Mouse (Mus musculus) left cerebral cortex, postnatal 25 days (tissue): ENCODE data around the gene Reep3. TPM values are rescaled to one million over a fixed set of nuclear protein-coding genes. Genes with fewer than 3 reads are reported as not detected.
A peak's percentile ranks its signal among the peaks of the same experiment; 100 is the strongest.

Experiments
- DNase-seq, 2 experiments: peaks; one replicate each; pipeline ENCODE4 v3.0.0; 2022; ENCODE audit warnings: low spot score in 2 of 2, mixed read lengths in 1 of 2
- intact Hi-C: fragments of 180-260 bp; cut with DNase I; formaldehyde crosslinking; loops from one replicate; pipeline ENCODE4 v1.15.1; 2025
- total RNA-seq, 2 experiments: library from RNA; stranded (reverse); gene quantifications; 2 replicates each; pipeline ENCODE4 v1.2.3; 2021

The Reep3 gene
- total RNA-seq, 2 experiments from 2014 or later, result 18.9 to 21.3 TPM

DNA sequence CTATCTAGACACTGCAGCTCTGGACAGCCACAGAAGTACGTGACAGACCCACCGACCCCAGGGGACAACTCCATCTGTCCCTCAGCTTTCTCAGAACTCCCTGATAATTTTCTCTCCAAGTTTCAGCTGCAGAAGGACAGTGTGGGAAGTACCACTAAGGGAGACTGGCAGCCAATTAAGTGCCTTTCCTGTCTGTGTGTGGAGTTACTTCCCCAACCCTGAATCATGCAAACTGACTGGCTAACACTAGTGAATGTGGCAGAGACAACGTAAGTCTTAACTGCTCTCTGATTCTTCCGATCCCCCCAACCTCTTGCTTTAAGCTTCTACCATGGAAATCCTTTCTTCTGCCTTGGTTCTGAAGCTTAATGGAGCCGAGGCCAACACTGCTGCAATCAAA is 60.6 kb downstream of the Reep3 start:
- no peak for DNase-seq
- intact Hi-C loops, result no loop called here

DNA sequence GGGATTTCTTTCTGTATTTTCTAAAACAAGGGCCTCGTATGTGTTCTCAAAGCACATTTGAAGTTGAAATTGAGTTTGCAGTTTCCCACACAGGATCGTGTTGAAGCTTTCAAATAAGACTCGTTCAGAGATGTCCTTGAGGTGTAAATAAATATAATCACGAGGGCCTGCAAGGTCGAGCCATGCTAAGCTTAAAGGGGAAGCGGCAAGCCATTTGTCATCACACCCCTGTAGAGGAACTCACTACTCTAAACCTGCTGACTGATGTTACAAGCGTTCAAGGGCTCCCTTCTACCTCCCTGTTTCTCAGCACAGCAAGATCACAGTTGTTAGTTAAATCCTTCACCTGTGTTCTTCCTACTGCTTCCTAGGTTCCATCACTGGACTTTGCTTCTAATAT is 65.6 kb downstream of the Reep3 start:
- no peak for DNase-seq
- intact Hi-C loops, result no loop called here

DNA sequence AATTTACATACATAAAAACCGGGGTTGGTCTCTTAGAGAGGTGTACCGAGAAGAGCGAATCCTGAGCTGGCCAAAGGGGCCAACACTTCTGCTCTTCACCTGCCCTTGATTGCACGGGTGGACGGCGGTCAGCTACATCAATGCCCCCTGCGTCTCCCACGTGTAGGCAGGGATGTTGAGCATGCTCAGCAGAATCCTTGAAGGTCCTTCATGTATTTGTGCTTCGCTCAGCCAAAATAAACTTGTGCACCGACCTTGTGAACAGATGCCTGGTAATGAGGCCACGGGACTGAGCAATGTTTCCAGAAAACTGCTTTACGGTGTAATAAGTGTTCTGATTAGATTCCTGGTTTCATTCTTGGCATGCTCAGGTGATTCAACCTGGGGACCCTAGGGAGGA is 67.4 kb downstream of the Reep3 start:
- intact Hi-C loops, result no loop called here
- no peak for DNase-seq

DNA sequence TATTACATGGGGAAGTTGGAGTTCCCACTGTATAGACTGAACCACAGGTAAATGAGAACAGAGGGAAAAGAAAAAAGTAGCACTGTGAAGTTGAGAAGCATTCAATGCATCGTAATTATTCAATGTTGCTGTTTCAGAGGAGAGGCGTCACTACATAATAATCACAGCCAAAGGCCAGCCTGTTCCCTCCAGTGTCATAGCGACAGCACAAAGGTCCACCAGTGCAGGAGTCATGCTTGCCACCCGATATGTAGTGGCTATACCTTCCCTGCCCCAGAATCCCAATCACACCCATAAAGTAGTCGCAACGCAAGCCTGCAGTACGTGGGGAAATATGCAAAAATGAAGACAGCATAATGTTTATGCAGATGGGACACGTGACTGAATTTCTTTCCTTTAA is 70.4 kb downstream of the Reep3 start:
- DNase-seq, result no peak
- intact Hi-C loops, result no loop called here

DNA sequence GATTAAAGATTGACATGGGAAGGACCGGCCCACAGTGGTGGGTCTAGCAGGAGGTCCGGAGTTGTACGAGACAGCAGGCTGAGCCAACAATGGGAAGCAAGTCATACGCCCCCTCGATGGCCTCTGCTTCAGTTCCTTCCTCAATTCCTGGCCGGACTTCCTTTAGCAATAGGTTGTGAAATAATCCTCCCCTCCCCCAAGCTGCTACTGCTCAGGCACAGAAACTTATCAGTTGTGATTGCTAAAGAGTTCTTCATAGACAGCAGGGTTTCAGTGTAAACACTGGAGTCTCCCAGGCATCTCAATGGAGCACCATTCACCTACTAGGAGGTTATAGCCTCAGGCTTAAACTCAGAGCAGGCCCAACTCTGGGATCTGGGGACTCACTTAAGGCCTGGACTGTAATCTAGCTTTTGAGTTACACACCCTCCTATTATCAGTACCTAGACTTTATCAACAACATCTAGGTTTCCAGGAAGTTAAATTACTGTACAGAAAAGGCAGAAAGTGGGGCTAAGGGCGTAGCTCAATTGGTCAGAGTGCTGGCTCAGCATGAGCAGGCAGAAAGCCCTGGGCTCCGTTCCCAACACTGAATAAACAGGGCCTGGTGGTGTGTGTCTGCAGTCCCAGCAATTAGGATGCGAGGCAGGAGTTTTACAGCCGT is 71.0 kb downstream of the Reep3 start:
- peak; percentile 45 to 62 for DNase-seq
- intact Hi-C loops, result no loop called here

DNA sequence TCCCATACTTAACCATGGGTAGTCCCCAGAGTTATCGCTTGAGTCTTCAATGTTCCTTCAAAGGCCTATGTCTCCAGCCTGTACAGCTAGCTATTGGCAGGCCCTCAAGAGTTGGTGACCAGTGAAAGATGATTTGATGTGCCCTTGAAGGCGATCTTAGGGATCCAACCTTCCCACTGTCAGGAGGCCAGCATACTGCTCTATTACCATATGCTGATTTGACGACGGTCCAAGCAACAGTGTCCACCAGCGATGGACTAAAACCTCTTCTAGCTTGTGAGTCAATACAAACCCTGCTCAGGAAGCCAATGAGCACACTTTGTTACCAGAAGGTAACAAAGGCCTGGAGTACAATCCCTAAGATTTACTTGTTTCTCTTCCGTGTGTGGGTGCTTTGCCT is 72.4 kb downstream of the Reep3 start:
- DNase-seq, result no peak
- intact Hi-C loops, result no loop called here

DNA sequence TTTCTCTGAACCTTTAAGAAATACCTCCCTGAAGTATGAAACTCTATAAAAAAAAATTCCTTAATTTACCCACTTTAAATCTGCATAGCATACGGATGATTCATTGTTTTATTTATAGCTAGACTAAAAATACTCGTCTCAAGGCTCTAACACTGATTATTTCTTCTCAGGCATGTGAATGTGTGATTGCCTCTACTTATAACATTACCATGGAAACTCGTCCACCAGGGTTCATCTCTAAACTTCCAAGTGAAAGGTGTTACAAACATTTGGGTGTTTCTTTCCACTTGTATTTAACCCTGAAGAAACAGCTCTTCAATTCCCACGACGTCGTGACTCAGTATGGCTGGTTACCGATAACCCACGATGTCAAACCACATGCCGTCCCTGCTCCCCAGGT is 73.7 kb downstream of the Reep3 start:
- DNase-seq, result peak in 1 of 2 experiments; percentile 76
- intact Hi-C loops, result no loop called here

DNA sequence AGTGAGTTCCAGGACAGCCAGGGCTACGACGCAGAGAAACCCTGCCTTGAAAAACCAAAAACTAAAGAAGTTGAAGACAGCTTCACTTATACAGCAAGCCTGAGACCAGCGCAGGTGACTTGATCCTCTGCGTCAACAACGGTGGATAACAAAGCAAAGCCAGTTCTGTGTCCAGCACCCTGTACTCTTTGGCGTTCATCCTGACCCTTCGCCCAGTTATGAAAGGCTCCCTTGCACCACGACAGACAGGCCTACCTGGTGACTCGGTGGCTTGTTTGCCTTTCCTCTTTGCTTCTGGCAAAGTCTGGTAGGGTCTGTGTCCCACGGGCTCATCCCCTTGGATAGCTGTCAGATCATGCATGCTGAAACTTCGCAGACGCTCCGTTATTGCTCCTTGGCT is 75.3 kb downstream of the Reep3 start:
- intact Hi-C loops, result no loop called here
- DNase-seq, result no peak

DNA sequence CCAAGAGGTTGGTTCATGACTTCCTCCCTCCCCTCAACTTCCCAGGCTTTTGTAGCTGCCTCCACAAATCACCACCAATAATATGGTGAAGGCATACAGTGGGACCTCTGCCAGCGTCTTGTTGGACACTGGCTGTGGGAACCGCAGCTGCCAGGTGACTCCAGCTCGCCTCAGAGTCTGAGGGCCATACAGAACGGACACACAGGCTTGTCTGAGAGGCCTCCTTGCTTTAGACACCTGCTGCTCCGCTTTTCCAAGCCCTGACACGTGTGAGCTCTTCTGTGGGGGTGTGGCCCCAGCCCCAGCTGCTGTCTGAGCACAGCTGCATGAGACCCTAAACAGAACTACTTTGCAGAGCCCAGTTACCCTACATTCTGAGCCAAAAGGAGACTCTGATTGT is 77.9 kb downstream of the Reep3 start:
- DNase-seq, result no peak
- intact Hi-C loops, result no loop called here

DNA sequence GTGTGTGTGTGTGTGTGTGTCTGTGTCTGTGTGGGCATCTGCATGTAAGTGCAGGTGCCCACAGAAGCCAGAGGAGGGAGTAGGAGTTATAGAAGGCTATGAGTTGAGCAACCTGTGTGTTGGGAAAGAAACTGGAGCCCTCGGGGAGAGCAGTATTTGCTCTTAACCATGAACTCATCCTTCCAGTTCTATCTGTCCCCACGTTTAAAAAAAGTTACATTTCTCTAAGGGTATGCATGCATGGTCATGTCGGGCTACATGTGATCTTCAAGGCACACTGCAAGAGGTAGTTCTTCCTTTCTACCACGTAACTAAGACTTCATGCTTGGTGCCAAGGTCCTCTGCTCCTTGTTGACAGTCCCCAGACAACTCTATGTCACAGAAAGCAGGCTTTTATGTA is 78.9 kb downstream of the Reep3 start:
- intact Hi-C loops, result no loop called here

DNA sequence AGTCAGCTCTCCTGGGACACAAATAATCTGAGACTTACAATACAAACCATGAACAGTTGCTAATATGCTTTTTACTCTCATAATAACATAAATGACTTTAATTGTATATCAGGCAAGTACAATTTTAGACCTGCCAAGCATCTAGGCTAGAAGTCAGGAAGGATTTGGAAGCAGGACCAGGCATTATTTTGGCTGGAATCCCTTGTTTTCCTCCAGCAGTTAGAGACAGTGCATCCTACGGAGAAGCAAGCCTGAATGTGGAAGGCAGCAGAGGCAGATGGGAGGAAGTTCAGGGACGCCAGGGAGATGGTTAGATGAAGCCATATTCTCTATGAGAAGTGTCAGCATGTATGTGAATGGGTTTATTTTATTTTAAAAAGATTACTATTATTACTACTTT is 79.4 kb downstream of the Reep3 start:
- intact Hi-C loops, result no loop called here
- DNase-seq, result no peak

More for the DNA sequence above, 78.9 kb downstream of the Reep3 start:
- DNase-seq, result no peak

DNA sequence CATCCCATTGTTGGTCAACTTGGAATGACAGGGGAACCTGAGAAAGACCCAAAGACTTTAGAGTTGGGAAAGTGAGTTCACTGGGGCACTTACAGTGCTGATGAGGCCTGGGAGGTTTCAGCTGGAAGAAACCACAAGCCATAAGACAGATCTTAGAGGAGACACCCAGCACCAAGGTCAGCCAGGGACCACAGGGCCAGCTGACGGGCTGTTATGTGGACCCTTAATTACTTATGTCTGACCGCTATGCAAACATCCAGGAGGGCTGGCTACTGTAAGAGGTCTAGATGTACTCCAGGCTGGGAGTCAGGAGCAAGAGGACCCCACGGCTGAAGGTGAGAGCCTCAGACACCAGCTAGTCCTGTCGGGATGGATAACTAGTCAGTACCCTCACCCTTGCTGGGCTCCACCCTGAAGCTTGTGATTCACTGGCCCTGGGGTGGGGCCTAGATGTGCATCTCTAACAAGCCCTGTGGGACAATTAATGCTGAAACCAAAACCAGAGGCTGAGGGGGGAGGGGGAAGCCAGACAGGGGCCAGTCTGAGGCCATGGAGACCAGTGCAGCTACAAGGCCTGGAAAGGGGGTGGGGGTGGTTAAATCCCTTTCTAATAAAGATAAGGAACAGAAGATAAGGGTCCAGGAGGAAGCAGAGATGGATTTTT is 80.0 kb downstream of the Reep3 start:
- DNase-seq, result no peak
- intact Hi-C loops, result no loop called here

DNA sequence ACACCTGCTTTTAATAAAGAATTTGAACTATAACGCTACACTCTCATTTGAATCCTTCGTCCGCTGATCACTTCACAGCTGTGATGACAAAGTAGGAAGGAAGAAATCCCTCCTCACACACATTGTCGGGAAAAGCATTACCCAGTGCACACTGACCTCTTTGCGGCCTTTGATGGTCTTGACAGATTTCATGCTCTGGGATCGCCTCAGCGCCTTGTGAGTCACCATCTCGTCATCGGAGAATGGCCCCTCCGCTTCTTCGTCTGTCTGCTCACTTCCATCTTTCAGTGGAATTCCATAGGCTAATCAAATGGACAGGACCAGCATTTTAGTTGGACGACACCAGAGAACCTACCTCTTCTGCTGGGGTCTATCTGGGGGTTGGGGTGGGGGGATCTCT is 82.0 kb downstream of the Reep3 start:
- intact Hi-C loops, result no loop called here

DNA sequence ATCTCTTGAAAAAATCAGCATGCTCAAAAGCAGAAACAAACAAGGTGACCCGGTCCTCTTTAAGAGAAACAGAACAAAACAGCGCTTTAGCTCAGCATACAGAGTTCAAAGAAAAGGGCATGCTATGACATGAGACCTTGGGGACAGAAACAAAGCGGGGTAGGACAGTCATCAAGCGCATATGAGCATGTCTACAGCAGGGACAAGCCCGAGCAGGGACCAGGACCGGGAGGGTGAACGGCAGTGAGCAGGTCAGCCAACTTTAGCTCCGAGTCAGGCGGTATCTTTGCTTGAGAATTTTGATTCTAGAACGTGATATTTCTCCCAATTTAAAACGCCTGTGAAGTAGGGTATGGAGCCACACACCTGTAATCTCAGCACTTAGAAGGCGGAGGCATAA is 86.2 kb downstream of the Reep3 start:
- intact Hi-C loops, result no loop called here
- no peak for DNase-seq

More for the DNA sequence above, 82.0 kb downstream of the Reep3 start:
- DNase-seq, result no peak

DNA sequence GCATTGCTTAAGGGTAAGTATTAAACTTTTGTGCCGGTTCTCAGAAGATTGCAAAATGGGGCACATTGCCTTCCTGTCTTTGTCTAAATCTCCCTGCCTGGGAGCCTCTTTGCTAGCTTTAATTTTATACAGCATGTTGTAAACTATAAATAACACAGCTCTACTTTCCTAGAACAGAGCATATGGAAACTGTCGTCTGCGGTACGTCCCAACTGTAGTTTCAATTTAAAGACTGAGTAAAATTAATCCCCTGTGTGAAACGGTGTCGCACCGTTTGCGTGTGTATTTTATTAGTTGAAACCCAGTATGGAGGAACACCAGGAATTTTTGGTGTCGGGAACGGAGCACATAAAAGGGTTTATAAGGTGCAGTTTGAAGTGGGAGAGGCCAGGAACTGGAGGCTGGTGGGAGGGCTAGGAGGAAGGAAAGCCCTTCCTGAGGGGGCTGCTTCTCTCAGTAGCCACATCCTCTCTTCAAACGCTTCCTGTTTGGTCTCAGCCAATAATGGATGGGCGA is 92.2 kb downstream of the Reep3 start:
- DNase-seq, result peak; percentile 33 to 81
- intact Hi-C loops, result loop anchor here (2.0 to 5.0 kb wide), 4 partner anchors 52 to 118 kb away; partner anchors contain the start of genes Jmjd1c and Reep3

DNA sequence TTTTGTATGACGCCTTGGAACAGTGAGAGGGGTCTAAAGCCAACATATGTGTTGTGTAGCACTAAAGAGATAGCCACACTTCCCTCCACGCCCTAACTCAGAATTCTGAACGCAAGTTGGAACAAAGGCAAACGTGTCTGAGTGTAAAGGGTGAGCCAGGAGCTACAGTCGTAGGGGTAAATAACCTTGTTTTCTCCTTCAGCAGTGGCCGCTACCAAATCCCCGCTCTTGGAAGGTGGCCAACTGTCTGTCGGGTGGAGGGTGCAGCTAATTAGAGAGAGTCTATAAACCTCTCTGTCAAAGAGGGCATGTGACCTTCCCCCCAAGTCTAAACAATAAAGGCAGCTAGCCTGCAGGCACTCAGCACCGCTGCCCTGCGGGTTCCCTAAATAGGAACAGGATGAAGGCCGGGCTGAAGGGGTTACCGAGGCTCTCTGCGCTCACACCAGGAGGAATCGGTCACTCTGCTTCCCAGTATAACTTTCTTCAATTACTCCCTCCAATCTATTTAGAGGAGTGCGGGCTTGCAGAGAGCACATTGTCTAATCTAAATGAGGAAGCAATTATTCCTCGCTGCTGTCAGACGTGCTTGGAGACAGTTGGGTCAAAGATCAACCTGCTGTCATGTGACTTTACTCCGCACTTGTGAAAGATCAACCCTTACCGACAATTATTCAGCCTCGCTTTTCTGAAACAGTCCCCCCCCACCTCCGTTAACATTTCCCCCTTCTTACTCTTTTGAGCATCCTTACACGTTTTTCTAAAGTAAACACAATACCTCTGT is 92.8 kb downstream of the Reep3 start:
- intact Hi-C loops, result loop anchor here (1.0 to 5.0 kb wide), 4 partner anchors 53 to 118 kb away; partner anchors contain the start of genes Jmjd1c and Reep3
- peak in 1 of 2 experiments; percentile 24 for DNase-seq

DNA sequence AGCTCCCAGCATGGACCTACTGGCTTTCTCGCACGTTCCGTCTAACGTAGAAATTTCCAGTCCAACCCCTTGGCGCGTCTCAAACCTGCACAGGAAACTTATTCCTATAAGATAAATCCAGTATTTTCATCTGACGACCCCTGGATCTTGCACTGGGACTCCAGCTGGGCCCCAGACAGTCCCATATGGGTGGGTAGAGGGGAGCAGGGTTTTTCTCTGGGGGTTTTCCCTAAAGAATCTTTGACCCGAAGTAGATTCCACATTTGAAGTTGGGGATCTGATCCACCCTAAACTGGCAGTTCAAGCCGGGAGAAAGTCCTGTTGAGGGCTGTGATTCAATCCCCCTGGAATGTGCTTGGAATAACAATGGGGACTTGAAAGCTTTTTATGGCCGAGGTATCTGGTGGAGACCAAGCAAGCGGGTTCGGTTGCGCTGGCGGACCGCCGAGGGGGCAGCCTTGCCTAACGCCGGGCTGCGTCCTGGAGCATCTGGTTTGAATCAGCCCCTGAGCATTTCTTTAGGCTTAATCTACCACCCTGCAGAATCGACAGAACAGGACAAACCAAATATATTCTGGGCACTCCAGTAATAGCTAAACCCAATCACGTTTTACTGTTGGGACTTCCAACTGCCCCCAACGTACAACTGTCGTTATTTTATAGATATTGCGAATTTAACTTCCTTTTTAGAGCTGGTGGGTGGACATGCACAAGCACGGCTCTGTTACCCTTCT is 93.6 kb downstream of the Reep3 start:
- intact Hi-C loops, result loop anchor here (1.0 to 5.0 kb wide), 2 partner anchors 83 to 119 kb away; no protein-coding TSS in a partner anchor
- peak; percentile 37 to 43 for DNase-seq

DNA sequence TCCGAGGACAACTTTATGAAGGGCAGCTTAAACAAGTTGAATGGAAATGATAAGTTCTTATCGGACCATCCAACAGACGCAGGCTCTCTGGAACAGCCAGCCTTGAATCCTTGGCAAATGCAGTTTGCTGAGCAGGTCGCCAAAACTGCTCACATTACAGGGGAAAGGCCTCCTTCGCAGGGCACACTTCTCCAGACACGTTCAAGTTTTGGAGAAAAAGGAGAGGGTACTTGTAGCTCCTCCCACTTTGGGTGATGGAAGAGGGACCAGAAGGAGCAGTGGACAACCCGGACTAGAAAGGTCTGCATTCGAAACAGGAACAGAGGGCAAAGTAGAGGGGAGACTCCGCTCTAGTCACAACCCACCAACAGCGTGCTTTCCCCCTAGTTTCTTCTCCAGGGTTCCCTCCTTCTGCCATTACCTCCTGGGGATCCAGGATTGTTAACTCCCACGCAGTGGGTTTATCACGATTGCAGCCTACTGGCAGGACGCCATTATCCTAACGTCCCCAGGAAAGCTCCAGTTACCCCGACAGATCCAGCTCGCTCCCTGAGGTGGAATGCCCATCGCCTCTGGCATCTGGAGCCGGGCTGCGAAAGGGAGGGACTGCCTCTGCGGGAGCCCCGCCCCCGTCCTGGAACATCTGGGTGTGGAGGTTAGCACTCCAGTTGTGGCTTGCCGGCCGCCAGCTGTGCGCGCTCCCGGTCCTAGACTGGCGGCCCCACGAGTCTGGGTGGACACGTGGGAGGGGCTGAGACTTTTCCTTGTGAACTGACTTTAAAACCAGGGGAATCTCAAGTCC is 94.3 kb downstream of the Reep3 start:
- DNase-seq, result peak in 1 of 2 experiments; percentile 20
- intact Hi-C loops, result loop anchor here (1.0 to 5.0 kb wide), 2 partner anchors 82 to 120 kb away; no protein-coding TSS in a partner anchor
